Mouse (Mus musculus): ENCODE measurements around the gene St8sia1.
A peak's percentile ranks its signal among the peaks of the same experiment; 100 is the strongest.

The St8sia1 gene

DNA sequence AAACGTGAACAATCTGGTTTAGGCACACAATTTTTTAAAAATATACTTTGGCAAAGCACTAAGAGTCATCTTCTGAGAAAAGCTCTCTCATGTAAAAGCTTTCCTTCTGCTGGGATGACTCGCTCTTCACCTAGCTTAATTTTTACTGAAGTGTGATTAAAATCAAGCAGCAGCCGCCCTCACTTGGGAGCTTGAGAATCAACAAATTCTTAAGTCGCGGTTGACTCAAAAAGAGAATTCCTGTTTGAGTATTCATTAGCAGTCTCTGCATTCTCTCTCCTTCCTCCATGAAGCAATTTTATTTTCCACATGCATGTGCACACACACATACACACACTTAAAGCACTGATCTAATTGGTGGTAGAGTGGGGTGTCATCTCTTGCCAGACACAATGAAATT lies 138.8 kb downstream of the St8sia1 start:
- DNase-seq (ENCODE audit: low spot score in 2 of 2) = no peak

DNA sequence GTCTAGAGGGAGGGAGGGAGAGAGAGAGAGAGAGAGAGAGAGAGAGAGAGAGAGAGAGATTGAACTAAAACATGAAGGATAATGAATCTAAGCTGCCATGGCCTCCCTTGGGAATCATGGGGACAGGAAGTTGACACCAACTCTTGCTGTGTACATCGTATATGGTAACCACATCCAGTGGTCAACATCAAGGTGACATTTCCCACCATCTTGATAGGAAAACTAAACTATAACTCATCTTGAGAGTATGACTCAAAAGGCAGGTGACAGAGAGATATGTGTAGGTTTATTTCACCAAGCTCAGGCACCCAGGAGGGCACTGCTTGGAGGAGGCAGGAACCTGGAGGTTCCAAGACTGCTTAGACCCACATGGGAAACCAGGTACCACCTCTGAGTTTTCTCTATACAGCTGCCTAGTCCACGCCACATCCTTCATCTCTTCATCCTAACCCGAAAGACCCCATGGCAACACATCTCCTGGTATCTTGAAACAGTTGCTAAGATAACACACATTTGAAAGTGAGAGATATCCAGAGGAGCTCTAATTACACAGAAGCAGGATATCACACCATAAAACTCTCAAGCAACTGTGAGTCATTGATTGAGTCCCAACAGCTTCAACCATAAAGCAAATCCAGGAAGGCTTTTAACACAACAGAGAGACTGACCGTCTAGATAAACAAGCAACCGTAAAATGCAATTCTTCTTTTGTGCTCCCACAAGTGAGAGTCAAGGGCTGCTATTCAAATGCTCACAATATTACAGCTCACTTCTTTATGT lies 141.1 kb downstream of the St8sia1 start:
- DNase-seq (ENCODE audit: low spot score in 2 of 2) = no peak

DNA sequence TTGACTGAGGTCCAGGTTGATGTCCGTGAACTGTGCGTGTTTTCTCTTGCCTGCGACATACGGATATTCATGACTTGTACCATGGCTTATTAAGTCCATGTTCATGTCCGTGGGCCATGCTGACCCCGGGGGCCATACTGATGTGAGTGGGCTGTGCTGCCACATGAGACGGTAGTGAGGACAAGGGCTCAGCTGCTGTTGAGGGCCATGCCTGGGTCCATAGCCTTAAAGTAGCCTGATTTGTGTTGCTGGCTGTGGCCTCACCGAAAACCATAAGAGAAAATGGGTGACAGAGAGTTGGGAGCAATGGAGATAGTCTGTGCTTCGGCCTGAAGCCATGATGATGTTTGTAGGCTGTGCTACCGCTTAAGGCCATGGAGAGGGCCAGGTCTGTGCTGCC lies 145.9 kb downstream of the St8sia1 start:
- DNase-seq (ENCODE audit: low spot score in 2 of 2) = no peak

DNA sequence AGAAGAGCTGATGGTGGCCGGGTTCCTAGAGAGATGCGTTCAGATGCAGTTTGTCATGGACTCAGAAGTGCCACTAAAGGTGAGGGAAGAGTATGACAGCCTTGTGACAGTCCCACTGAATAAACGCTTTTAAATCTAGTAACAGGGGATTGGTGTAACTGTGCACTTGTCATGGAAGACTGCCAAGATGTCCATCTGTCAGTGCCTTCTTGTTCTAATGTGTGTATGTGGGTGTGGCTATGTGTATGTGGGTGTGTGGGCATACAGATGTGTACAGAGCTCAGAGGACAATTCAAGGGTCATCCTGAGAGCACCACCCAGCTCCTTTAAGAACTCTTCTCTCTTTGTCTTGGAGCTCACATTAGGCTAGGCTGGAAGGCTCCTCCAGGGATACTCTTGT lies 148.7 kb downstream of the St8sia1 start:
- DNase-seq (ENCODE audit: low spot score in 2 of 2) = no peak

DNA sequence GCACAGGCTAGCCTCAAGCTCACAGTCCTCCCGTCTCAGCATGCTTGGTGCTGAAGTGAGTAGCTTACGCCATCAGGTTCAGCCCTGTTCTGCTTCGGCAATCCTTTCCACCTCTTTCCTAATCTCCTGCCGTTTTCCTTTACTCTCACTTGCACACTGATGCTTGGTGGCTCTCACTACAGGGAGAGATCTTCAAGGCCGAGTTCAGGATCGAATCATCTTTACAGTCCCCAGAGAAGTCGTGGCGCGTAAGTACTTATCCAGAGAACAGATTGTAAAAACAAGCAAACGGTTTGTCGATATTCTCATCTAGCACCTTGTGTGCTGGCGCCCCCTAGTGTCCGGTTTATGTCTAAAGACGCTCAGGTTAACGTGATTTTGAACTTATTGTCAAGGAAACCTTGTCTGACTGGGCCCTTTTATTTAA lies 149.7 kb downstream of the St8sia1 start:
- DNase-seq (ENCODE audit: low spot score in 2 of 2) = peak; percentile 77 to 78

DNA sequence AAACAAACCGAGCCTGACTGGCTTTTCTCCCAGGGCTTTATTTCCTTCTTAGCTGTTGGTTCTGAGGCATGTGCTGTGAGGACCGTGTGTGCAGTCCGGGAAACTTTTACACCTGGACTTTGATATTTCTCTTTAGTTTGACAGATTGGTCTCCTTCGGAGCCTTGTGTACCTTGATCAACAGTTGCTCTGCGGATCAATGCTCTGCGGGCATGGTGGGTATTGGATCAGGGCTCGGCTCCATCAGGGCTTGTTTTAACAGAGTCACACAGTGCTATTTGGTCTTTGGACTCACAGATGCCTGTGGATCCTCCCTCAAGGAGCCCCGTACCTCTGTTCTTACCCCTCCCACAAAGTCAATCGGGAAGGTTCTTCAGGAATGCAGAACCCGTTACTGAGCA lies 150.2 kb downstream of the St8sia1 start:
- DNase-seq (ENCODE audit: low spot score in 2 of 2) = no peak

DNA sequence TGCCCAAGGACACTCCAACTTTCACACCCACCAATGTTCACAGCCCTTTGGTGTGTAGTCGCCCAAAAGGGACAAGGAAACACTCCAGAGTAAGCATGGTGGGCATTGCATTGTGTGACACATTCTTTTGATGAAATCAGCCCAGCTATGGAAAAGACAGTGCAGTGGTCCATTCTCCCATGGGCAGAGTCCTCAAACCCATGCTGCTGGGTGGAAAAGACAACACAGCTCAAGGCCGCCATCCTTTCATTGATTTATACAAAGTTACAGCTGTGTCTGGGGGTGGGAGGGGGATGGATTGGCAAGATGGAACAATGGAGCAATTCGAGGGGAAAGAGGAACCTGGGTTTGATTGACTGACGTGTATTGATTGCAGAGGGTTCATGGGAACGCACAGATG lies 151.3 kb downstream of the St8sia1 start:
- DNase-seq (ENCODE audit: low spot score in 2 of 2) = no peak

DNA sequence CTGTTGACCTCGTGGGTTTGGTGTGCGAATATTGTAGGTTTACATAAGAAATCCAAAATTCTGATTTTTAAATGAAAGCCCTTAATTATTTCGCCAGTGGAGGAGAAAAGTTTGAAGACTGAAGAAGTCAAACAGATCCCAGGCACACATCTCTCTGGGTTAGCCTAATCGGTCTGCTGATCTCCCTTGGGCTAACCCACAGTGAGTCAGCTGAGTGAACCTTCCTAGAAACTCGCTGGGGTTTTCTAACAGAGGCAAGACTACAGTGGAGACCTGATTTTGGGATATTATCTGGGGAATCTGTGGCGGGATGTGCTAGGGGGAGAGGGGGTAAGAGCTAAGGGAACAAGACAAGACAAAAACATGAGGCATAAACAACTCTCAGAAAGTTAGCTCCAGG lies 154.0 kb downstream of the St8sia1 start:
- no peak for DNase-seq (ENCODE audit: low spot score in 2 of 2)

DNA sequence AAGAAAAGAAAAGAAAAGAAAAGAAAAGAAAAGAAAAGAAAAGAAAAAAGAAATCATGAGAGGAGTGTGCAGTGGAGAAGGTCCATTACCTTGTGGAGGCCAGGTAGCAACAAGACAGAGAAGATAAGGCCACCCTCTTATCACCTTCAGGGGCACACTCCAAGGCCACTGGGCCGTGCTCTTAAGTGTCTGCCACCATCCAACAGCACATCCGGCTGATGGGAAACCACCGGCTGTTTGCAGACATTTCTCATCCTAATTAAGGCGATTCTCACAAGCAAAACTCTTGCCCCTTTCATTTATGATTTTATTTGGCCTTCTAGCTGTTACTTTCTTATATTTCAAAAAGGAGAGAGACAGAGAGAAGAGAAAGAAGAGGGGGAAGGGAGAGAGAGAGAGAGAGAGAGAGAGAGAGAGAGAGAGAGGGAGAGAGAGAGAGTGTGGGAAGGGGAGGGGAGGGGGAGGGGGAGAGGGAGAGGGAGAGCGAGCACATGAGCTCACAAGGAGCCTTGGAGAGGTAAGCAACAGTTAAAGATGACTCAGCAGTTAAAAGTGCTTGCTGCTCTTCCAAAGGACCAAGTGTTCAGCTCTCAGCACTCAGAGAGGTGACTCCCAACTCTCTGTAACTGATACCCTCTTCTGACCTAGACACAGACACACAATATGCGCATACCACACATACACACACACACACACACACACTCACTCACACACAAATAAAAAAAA lies 154.7 kb downstream of the St8sia1 start:
- DNase-seq (ENCODE audit: low spot score in 2 of 2) = no peak

DNA sequence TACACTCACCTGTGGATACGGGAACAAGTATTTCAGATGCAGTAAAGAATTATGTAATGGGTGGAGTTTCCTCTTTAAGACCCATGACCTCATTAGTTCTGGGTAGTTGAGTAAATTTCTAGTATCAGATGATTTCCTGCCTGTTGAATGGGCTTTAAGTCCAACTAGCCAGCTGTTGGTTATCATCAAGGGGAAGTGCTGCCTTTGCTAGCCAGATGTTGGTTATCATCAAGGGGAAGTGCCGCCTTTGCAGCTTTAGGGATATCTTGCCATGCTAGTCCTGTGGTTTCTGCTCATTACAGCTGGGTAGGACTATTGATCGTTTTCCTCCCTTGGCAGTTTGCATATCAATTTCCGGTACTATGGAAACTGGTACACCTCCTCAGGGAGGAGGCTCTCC lies 157.9 kb downstream of the St8sia1 start:
- no peak for DNase-seq (ENCODE audit: low spot score in 2 of 2)

DNA sequence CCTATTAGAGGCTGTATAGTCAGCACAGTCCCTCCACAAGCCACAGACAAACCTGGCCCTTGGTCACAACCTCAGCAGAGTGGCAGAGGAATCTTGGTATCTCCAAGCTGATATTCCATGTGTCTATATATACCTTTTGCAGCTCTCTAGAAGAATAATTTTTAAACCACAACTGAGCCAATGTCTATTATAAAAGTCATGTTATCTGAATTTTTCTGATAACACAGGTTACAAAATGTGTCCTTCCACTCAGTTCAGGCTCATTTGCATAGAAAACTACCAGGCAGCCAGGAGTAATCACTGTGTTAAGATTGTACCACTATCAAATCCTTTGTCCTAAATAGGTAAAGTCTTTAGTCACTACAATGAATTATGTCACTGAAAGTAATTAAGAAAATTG lies 159.8 kb downstream of the St8sia1 start, which contains the start of gene Sult6b2:
TSS of gene Sult6b2 (minus strand) at position 101 of the 400 bp plus-strand sequence.
- DNase-seq (ENCODE audit: low spot score in 2 of 2) = no peak

DNA sequence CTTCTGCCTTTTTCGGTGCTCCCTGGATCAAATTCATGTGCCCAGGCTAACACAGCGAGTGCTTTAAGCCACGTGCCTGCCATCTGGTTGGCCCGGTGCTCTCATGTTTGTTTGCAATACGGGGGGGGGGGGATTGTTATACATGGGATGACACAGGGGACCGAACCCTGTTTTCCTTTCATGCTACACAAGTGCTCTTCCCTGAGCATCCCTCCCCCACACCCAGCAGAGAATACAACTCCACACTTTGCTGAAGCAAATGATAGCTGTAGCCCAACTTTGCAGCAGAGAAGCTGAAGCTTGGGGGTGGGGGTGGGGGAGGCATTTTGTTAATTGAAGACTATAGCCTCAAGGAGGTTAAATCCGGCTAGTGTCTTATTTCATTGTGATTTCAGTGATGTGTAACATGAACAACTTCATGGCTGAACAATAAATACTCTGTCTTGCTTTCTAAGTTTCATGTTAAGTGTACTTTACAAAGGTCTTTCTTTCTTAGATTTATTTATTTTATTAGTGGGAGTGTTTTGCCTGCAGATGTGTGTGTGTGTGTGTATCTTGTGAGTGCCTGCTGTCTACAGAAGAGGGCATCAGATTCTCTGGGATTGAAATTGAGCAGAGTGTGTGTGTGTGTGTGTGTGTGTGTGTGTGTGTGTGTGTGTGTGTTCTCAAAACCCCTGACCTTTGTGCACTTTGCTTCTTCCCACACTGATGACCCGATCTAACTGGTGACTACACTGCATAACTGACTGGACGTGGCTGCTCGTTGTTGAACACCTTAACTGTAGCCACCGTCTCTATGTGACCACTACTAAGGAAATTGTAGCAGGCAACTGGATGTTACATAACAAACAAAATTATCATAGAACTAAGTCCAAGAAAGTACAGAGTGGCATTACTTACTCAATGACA lies 161.4 kb downstream of the St8sia1 start:
- no peak for DNase-seq (ENCODE audit: low spot score in 2 of 2)

DNA sequence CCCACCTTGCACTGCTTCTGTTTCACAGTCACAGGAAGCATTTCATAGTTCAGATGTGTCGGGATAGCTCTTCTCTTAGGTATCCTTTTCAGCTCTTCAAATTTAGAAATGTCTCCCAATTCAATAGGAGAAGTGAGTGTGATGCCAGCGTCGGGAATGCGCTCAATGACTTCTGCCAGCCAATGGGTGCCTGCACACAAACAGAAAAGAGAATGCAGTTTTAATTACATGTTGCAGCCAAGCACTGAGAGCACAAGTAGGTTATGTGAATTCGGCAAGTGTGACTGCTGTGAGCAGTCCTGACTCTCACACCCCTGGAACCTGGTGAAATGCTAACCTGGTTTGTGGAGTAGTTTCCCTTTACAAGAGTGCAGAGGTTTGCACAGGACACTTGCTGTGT lies 162.6 kb downstream of the St8sia1 start:
- DNase-seq (ENCODE audit: low spot score in 2 of 2) = no peak

DNA sequence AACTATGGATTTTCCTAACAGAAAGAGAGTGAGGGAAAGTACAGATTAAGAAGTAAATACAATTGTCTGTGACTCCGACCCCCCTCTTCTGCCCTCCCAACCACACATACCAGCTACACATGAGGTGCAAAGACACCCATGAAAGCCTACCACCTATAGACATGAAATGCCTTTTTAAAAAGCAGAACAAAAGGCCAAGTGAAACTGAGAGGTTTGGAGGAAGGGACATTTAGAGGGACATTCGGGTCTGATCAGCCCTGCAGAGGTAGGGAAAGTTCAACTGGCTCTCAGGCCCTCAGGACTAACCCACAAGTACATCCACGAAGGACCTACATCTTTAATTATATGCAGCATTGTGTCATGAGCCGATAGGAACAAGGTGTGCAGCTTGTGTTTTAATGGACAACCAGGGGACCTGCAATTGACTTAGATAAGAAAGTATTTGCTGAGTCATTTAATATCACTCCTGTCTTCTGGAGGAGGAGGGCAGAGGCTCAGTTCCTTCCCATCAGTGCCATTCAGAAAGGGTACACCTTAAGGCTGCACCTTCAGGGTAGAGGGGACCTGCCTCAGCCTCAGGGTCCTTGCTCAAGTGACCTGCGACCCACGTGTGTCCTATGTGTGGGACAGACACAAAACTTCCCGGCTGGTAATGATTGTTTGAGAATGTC lies 164.4 kb downstream of the St8sia1 start:
- no peak for DNase-seq (ENCODE audit: low spot score in 2 of 2)

DNA sequence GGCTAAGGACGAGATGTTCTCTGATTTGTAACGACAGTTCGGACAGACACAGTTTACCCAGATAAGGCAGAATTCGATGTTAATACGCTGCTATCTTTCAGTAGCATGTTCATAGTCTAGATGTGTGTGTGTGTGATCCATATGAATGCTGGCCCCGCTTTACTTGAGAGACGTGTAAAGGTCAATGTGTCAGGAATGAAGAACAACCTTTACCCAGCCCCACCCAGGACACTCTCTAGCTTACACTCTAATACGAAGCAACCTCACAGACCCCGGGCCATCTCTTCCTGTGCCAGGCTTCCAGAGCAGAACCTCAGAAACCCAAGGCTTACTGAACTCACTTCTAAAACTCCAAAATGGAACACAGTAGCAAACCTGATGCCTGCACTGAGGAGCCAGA lies 165.4 kb downstream of the St8sia1 start:
- DNase-seq (ENCODE audit: low spot score in 2 of 2) = no peak

DNA sequence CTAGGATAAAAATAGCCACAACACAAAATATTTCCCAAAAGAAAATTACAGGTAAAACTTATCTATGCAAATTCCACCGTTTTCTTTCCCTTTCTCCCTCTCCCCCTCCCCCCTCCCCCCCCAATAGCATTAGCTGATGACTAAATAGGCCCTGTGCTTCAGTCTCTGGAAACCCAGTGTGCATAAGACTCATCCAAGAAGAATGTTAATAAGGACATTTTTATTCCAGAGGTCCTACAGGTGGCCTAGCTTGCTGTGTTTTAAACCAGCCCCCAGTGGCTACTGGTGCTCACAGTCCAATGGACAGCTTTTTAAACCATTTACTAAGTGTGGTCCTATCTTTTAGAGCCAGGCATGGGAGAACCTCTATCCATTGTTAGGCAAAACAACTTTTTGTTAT lies 166.3 kb downstream of the St8sia1 start:
- DNase-seq (ENCODE audit: low spot score in 2 of 2) = no peak

DNA sequence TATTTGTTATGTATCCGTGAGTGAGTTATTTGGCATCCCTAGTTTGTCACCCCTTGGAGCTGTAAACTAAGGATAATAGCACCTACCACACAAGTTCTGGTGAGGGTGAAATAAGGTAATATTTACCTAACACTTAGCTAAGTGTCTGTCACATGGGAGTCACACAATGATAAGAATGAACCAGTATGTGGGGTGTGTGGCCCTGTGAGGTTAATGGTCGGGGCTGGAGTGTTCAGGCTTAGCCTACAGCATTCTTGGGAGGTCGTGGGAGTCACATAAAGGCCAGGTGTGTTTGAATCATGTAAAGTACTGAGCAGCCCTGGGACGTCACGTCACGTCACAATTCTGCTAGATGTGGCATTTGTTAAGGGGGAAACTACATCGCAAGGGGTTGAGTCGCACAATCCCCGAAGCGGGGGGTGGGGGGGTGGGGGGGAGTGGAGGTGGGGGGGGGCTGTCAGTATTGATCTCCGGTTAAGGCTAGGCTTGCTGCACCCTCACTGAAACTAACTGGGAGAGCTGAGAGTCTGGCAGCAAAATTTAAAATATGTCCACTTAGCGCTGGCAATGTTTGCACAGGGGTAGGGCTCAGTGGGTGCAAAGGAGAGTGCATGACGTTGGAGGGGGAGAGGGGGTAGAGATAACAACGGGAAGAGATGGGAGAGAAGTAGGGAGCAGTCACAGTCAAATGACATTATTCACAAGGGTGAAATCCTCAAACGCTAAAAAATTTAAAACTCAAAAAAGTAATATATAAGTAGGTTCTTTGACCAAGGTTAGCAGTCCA lies 168.4 kb downstream of the St8sia1 start:
- no peak for DNase-seq (ENCODE audit: low spot score in 2 of 2)

DNA sequence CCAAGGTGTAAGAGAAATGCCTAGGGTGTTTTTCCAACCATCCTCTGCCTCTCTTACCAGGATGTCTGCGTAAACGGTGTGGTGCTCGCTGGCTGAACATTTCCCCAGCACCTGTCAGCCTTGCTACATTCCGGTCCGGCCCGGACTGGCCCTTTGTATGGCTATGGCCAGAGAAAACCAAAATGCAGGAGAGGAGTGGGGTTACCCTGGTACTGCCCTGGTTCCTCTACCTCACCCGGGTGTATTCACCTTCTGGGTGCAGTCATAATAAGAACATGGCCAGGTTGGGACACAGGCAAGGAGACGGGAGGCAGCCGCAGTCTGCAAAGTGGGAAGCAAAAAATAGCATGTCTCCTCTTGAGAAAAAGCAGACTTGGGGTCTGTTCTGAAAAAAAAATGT lies 169.2 kb downstream of the St8sia1 start:
- no peak for DNase-seq (ENCODE audit: low spot score in 2 of 2)

DNA sequence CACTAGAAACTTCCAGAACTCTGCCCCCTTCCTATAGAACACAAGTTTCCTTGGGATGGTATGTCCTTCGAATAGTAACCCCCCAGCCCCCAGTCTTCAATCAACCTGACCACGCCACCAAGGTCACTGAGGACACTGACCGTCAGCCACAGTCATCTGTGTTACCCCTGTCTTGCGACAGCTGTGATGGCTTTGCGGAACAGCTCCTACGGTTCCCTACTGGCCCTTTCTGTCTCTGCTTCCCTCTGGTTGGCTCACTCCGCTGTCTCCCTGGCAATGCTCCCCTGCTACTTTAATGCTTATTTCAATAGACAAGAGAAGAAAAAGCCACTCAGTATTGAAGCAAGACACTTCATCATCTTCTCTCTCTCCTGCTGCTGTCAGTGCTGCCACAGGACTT lies 170.8 kb downstream of the St8sia1 start:
- no peak for DNase-seq (ENCODE audit: low spot score in 2 of 2)

DNA sequence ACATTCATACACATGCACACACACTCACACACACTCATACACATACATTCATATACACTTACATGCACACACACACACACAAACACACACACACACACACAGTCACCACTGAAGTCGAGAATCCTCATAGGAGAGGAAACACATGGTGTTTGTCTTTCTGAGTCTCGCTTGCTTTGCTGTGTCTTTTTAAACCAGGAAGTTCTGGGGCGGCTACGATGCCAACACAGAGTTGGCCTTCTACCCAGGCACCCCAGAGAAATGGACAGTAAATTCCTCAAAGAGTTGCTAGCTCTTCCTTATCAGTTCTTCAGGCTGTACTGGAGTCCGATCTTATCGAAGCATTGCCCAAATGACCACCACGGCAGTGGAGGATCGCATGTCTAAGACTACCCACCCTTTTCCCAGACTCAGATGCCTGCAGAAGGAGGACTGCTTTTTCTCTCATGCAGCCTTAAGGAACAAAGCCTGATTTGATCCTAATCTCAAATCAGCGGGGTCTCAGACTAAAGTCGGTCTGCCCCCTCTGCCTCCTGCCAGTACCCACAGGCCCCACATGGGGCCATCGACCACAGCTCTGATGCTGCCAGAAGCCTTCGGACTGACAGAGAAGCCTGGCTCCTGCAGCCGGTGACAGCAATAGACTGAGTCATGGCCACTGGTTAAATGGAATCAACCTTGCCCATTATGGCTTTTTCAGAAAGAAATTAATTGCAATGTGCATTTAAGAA lies 171.8 kb downstream of the St8sia1 start:
- DNase-seq (ENCODE audit: low spot score in 2 of 2) = no peak
